Mouse (Mus musculus): Measurements from ENCODE around the gene Rfx2.

GRCm38 (mm10) chr17:56777568-56777967 is 53.2 kb downstream of the Rfx2 start:
- TF ChIP-seq POLR2A (IDR thresholded peaks at IDR 0.05; ENCODE audit: extremely low read depth, insufficient read depth, low read length) (no peak), CTCF (IDR thresholded peaks at IDR 0.05; ENCODE audit: extremely low read depth, insufficient read depth, low read length) (no peak)
